Mouse (Mus musculus) kidney, adult 2 months (tissue): ENCODE measurements around the gene Efnb2.

Experiments
- CTCF ChIP-seq: fragments of 200-500 bp; conservative IDR thresholded peaks from 2 replicates; pipeline ENCODE4 v1.5.1; 2011; ENCODE audit warnings: low read depth, mild to moderate bottlenecking, control low read depth, low read length, moderate library complexity, mixed read lengths; ENCODE audit not compliant: insufficient read depth, insufficient read length
- POLR2A ChIP-seq: fragments of 200-500 bp; IDR thresholded peaks from one replicate; pipeline ENCODE4 v1.6.1; 2011; ENCODE audit warnings: low read depth, low read length, control low read depth

GRCm38 (mm10) chr8:8593812-8594211 lies 67.2 kb downstream of the Efnb2 start:
- TF ChIP-seq CTCF (no peak), POLR2A (no peak)
